Mouse (Mus musculus) forebrain, embryonic 14.5 days (tissue): ENCODE measurements around the gene Gm10160. TPM values are rescaled to one million over a fixed set of nuclear protein-coding genes. Genes with fewer than 3 reads are reported as not detected.

ENCODE experiments used
- ATAC-seq: fragments of 200-750 bp; cut with Nextera tagmentation; 2 replicates; pipeline ENCODE4 v1.8.0; 2017; ENCODE audit warnings: mild to moderate bottlenecking, moderate library complexity
- DNase-seq: peaks from one replicate; pipeline ENCODE4 v3.0.0-alpha.2; 2015; ENCODE audit warnings: low spot score
- H3K27ac ChIP-seq: fragments of 300-500 bp; sonication (generic); 2 replicates; pipeline ENCODE4 v1.5.1; 2014; ENCODE audit warnings: low read depth, mild to moderate bottlenecking, control low read depth, low read length, moderate library complexity
- H3K27me3 ChIP-seq: fragments of 300-500 bp; sonication (generic); replicated peaks from 2 replicates; pipeline ENCODE4 v1.6.1; 2014; ENCODE audit warnings: low read length, control low read depth, mixed read lengths; ENCODE audit not compliant: control insufficient read depth, insufficient read depth
- H3K36me3 ChIP-seq: fragments of 300-500 bp; sonication (generic); 2 replicates; pipeline ENCODE4 v1.6.1; 2014; ENCODE audit warnings: low read length, control low read depth; ENCODE audit not compliant: control insufficient read depth, insufficient read depth
- H3K4me1 ChIP-seq: fragments of 300-500 bp; sonication (generic); 2 replicates; pipeline ENCODE4 v1.6.1; 2014; ENCODE audit warnings: antibody characterized with exemption, low read length, control low read depth; ENCODE audit not compliant: control insufficient read depth, insufficient read depth
- H3K4me2 ChIP-seq: fragments of 300-500 bp; sonication (generic); 2 replicates; pipeline ENCODE4 v1.6.1; 2014; ENCODE audit warnings: mild to moderate bottlenecking, control low read depth, low read length
- H3K4me3 ChIP-seq: fragments of 300-500 bp; sonication (generic); 2 replicates; pipeline ENCODE4 v1.5.1; 2014; ENCODE audit warnings: low read depth, low read length, control low read depth
- H3K9ac ChIP-seq: fragments of 300-500 bp; sonication (generic); 2 replicates; pipeline ENCODE4 v1.6.1; 2014; ENCODE audit warnings: mild to moderate bottlenecking, low read length, control low read depth, moderate library complexity
- H3K9me3 ChIP-seq: fragments of 300-500 bp; sonication (generic); replicated peaks from 2 replicates; pipeline ENCODE4 v1.6.1; 2016; ENCODE audit warnings: low read length, control low read depth, mixed read lengths; ENCODE audit not compliant: control insufficient read depth
- WGBS: fragments of 180-500 bp; shearing (Covaris S2); extraction: QIAGEN DNeasy Blood & Tissue Kit; methylation state at CpG from one replicate; pipeline ENCODE4 v1.1.7; 2014; 5-methylcytosine and 5-hydroxymethylcytosine counted together
- polyA plus RNA-seq: library from polyadenylated mRNA; unstranded; fragments of >200 nt; fragmentation: Nextera tagmentation; extraction: Ambion mirVana; gene quantifications from 2 replicates; pipeline ENCODE4 v1.2.1, GENCODE M21; 2014

The Gm10160 gene
- not detected in 2 replicates for polyA plus RNA-seq

GRCm38 (mm10) chr7:81855694-81856093, at the start of gene Gm10160:
Gm10160 (minus strand) TSS chr7:81855794.
- DNase-seq (no peak), ATAC-seq (no peak)
- peaks cover 16% of the 10 kb centered on the region; the same call in 1 of the 2 replicates for H3K4me1 ChIP-seq
- no peaks in the 10 kb centered on the region for H3K36me3 ChIP-seq
- H3K4me3 ChIP-seq = no peak within 1 kb of the TSS
- H3K9me3 ChIP-seq = no peaks in the 10 kb centered on the region
- no peak within 1 kb of the TSS for H3K9ac ChIP-seq
- H3K27ac ChIP-seq = no peak within 1 kb of the TSS
- H3K4me2 ChIP-seq = no peak within 1 kb of the TSS
- H3K27me3 ChIP-seq = 0 out of 2 replicates have a peak, but pooled peaks cover 2% of the 10 kb centered on the region
- 61% methylated on average over 1 of the region's 1 CpGs for WGBS

GRCm38 (mm10) chr7:81904926-81905325, 49.3 kb upstream of the Gm10160 start:
- H3K27me3 ChIP-seq = no peaks in the 10 kb centered on the region
- DNase-seq = no peak
- no peak overlapping the region for H3K4me2 ChIP-seq
- H3K27ac ChIP-seq = no peak overlapping the region
- no peak overlapping the region for H3K4me3 ChIP-seq
- H3K9ac ChIP-seq = no peak overlapping the region
- WGBS = 83% methylated on average over 2 of the region's 2 CpGs
- H3K4me1 ChIP-seq = no peaks in the 10 kb centered on the region
- no peak for ATAC-seq
- no peaks in the 10 kb centered on the region for H3K36me3 ChIP-seq
- H3K9me3 ChIP-seq = no peaks in the 10 kb centered on the region

GRCm38 (mm10) chr7:81904094-81904493, 48.5 kb upstream of the Gm10160 start:
- Histone ChIP-seq H3K27ac (no peak overlapping the region), H3K4me2 (no peak overlapping the region), H3K4me3 (no peak overlapping the region), H3K36me3 (peaks cover 5% of the 10 kb centered on the region; the same call in 1 of the 2 replicates), H3K9ac (no peak overlapping the region), H3K9me3 (no peaks in the 10 kb centered on the region), H3K27me3 (no peaks in the 10 kb centered on the region), H3K4me1 (no peaks in the 10 kb centered on the region)
- WGBS = 63% methylated on average over 4 of the region's 4 CpGs
- no peak for ATAC-seq
- DNase-seq = no peak

GRCm38 (mm10) chr7:81899361-81899760, 43.8 kb upstream of the Gm10160 start:
- Histone ChIP-seq H3K27me3 (no peaks in the 10 kb centered on the region), H3K4me1 (no peaks in the 10 kb centered on the region), H3K9ac (no peak overlapping the region), H3K9me3 (no peaks in the 10 kb centered on the region), H3K36me3 (peaks cover 23% of the 10 kb centered on the region), H3K27ac (no peak overlapping the region), H3K4me2 (no peak overlapping the region), H3K4me3 (no peak overlapping the region)
- no peak for ATAC-seq
- WGBS = 85% methylated on average over 11 of the region's 11 CpGs
- DNase-seq = no peak

GRCm38 (mm10) chr7:81885128-81885527, 29.5 kb upstream of the Gm10160 start:
- H3K27ac ChIP-seq = no peak overlapping the region
- H3K4me3 ChIP-seq = no peak overlapping the region
- ATAC-seq (no peak), DNase-seq (no peak)
- no peaks in the 10 kb centered on the region for H3K27me3 ChIP-seq
- no peaks in the 10 kb centered on the region for H3K9me3 ChIP-seq
- 58% methylated on average over 4 of the region's 4 CpGs for WGBS
- no peak overlapping the region for H3K4me2 ChIP-seq
- H3K36me3 ChIP-seq = peaks cover 9% of the 10 kb centered on the region
- no peak overlapping the region for H3K9ac ChIP-seq
- no peaks in the 10 kb centered on the region for H3K4me1 ChIP-seq

GRCm38 (mm10) chr7:81881600-81881999, 26.0 kb upstream of the Gm10160 start:
- Histone ChIP-seq H3K27me3 (no peaks in the 10 kb centered on the region), H3K9me3 (no peaks in the 10 kb centered on the region), H3K4me1 (no peaks in the 10 kb centered on the region), H3K9ac (no peak overlapping the region), H3K4me3 (no peak overlapping the region), H3K27ac (no peak overlapping the region), H3K36me3 (peaks cover 11% of the 10 kb centered on the region), H3K4me2 (no peak overlapping the region)
- DNase-seq = no peak
- ATAC-seq = no peak
- 71% methylated on average over 3 of the region's 3 CpGs for WGBS

- H3K9ac ChIP-seq = no peak overlapping the region
- H3K36me3 ChIP-seq = peaks cover 5% of the 10 kb centered on the region
- no peaks in the 10 kb centered on the region for H3K9me3 ChIP-seq
- H3K4me1 ChIP-seq = no peaks in the 10 kb centered on the region
- DNase-seq (no peak), ATAC-seq (no peak)
- no peak overlapping the region for H3K4me3 ChIP-seq
- WGBS = 90% methylated on average over 4 of the region's 4 CpGs
- no peak overlapping the region for H3K27ac ChIP-seq
- H3K4me2 ChIP-seq = no peak overlapping the region
- no peaks in the 10 kb centered on the region for H3K27me3 ChIP-seq
Measured at GRCm38 (mm10) chr7:81880797-81881196, 25.2 kb upstream of the Gm10160 start.

- H3K27me3 ChIP-seq = no peaks in the 10 kb centered on the region
- H3K4me3 ChIP-seq = no peak overlapping the region
- H3K9ac ChIP-seq = no peak overlapping the region
- DNase-seq = no peak
- no peak overlapping the region for H3K27ac ChIP-seq
- H3K9me3 ChIP-seq = no peaks in the 10 kb centered on the region
- no peak for ATAC-seq
- WGBS = 89% methylated on average over 5 of the region's 5 CpGs
- H3K4me1 ChIP-seq = no peaks in the 10 kb centered on the region
- H3K4me2 ChIP-seq = no peak overlapping the region
- H3K36me3 ChIP-seq = 0 out of 2 replicates have a peak, but pooled peaks cover 2% of the 10 kb centered on the region
Measured at GRCm38 (mm10) chr7:81880286-81880685, 24.7 kb upstream of the Gm10160 start.

GRCm38 (mm10) chr7:81875372-81875771, 19.8 kb upstream of the Gm10160 start:
- WGBS = 90% methylated on average over 9 of the region's 9 CpGs
- no peaks in the 10 kb centered on the region for H3K27me3 ChIP-seq
- DNase-seq (no peak), ATAC-seq (no peak)
- H3K4me1 ChIP-seq = no peaks in the 10 kb centered on the region
- H3K9ac ChIP-seq = no peak overlapping the region
- 0 out of 2 replicates have a peak, but pooled peaks cover 2% of the 10 kb centered on the region for H3K36me3 ChIP-seq
- H3K4me2 ChIP-seq = no peak overlapping the region
- no peak overlapping the region for H3K27ac ChIP-seq
- H3K9me3 ChIP-seq = no peaks in the 10 kb centered on the region
- H3K4me3 ChIP-seq = no peak overlapping the region
